Mouse (Mus musculus) right cerebral cortex, adult 18-20 months (tissue): ENCODE results near the gene Pdia4.
"Not testable (repeated sequence)": the region's sequence is repeated elsewhere in the genome, so short reads cannot be mapped to it uniquely, and the experiment has no call there.

Experiments used
- DNase-seq: peaks from one replicate; pipeline ENCODE4 v3.0.0; 2022; ENCODE audit warnings: mixed read lengths

The Pdia4 gene

DNA sequence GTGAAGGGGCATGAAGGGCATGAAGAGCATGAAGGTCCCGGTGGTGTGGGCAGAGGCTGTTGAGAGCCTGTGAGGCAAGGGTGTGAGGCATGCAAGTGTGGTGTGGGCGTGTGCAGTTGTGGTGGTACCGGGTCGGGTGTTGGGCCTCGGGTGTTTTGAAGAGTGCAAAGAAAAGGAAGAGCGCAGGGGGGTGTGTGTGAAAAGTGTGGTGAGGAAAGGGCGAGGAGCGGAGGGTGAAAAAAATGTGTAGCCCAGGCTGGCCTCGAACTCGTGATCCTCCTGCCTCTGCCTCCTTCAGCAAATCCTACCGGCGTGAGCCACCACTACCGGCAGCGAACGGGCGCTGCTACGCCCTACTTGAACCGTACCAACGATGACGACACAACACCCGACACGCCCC is 55.8 kb downstream of the Pdia4 start:
- DNase-seq, result not testable (repeated sequence)

DNA sequence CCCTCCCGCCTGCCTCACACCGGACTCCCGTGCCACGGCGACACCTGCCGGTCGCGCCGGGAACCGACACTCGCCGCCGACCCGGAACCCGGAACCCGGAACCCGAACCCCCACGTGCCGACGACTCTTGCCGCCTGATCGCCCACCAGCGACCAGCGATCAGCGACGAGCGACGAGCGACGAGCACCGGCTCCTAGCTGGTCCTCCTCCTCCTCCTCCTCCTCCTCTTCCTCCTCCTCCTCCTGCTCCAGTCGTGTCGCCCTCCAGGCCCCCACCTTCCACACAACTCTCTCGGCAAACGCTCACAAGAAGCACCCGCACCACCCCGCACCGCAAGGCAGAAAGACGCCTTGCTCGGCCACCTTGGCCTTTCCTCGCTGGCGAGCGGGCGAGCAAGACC is 60.1 kb downstream of the Pdia4 start:
- not testable (repeated sequence) for DNase-seq

DNA sequence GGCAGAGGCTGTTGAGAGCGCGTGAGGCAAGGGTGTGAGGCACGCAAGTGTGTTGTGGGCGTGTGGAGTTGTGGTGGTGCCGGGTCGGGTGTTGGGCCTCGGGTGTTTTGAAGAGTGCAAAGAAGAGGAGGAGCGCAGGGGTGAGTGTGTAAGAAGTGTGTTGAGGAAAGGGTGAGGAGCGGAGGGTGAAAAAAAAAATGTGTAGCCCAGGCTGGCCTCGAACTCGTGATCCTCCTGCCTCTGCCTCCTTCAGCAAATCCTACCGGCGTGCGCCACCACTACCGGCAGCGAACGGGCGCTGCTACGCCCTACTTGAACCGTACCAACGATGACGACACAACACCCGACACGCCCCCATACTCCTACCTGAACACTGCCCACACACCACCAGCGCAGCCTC is 64.9 kb downstream of the Pdia4 start:
- peak; percentile 93 for DNase-seq

DNA sequence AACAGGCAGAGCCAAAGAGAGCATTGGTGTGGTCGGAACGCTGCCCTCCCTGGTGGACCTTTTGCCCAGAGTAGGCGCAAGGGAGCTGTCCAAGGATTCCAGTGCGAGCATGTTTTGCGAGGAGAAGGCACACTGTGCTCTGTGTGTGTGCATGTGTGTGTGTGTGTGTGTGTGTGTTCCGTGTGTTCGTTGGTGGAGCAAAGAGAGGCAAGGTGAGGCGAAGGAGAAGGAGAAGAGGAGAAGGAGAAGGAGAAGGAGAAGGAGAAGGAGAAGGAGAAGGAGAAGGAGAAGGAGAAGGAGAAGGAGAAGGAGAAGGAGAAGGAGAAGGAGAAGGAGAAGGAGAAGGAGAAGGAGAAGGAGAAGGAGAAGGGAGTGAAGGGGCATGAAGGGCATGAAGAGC is 65.3 kb downstream of the Pdia4 start:
- DNase-seq, result not testable (repeated sequence)
